Mouse (Mus musculus): ENCODE measurements around the gene Mepe. TPM values are rescaled to one million over a fixed set of nuclear protein-coding genes. Genes with fewer than 3 reads are reported as not detected.
A peak's percentile ranks its signal among the peaks of the same experiment; 100 is the strongest.

The Mepe gene
- total RNA-seq (2015) (not detected in 2 replicates), total RNA-seq (2017) (not detected in 2 replicates)

DNA sequence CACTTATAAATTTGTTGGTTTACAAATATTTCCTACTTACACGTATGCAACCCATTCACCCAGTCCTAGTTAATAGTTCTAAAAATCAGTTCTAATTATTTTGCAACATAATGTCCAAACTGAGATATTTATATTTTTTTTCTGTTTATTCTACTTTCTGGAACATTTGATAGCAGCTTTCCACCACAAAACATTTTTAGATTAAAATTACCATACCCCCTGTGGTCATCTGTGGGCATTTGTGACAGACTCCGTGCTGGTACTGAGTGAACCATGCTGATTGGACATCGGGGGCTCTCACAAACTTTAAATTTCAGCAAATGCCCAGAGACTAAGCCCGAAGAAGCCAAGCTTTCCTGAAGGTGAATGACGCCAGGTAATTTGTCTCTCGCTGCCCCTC is at the start of gene Mepe:
Gene Mepe (plus strand): TSS at position 301 of the 400 bp plus-strand sequence.
- no peak for ATAC-seq (ENCODE audit: poor library complexity, severe bottlenecking)

DNA sequence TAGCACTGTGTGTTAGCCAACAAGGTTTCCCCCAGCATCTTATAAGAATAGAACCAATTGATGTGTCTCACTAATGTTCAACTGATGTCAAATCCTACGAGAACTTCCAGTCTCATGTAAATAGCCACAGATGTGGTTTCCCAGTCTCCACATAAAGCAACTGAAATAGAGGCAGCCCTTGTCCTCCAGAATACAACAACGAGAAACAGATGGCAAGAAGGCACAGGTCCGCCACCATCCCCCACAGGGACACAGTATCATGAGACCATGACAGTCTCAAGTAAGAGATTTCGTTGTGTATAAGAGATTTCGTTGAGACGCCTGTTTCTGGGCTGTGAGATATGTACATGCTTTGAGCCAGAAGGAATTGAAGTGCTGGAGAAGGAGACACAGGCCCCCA is 30.9 kb upstream of the Mepe start:
- no peak for ATAC-seq (ENCODE audit: poor library complexity, severe bottlenecking)

DNA sequence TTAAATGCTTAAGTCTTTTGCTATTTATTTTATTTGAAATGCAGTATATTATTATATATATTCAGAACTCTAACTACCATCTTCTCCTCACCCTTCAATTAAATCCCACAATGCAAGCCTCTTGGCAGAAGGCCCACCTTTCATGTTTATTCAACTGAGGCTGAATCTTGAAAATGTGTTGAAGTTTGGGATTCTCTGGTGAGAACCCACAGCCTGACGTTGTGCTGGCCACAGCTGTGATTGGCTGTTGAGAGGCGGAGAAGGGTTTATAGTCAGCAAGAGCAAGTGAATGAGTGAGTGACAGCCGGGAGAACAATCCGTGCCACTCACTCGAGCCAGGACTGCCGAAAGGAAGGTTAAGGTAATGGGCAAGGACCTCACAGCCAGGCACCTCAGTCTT is 26.1 kb upstream of the Mepe start, which contains the start of gene Ibsp:
Gene Ibsp (plus strand): TSS at position 178 of the 400 bp plus-strand sequence.
- ATAC-seq (ENCODE audit: poor library complexity, severe bottlenecking) = no peak

GRCm38 (mm10) chr5:104314073-104314472 is 11.1 kb upstream of the Mepe start:
- no peak for ATAC-seq (ENCODE audit: poor library complexity, severe bottlenecking)

DNA sequence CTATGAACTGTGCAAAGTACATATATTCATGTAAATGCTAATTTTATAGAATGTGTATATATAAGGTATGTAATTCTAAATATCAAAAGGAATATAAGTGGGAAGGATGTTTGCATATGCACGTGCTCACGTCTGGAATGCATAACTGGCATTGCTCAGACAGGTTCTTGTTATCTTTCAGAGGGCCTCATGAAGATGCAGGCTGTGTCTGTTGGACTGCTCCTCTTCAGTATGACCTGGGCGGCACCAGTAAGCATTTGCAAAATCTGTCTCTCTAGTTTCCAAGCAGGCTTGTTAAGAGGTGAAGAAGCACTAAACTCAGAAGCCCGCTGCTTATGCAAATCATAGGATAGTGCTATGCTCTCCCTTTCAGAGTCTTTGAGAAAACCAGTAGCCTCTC is 1.8 kb downstream of the Mepe start:
- no peak for ATAC-seq (ENCODE audit: poor library complexity, severe bottlenecking)

GRCm38 (mm10) chr5:104327389-104327788 is 2.3 kb downstream of the Mepe start:
- ATAC-seq (ENCODE audit: poor library complexity, severe bottlenecking) = no peak

GRCm38 (mm10) chr5:104327876-104328275 is 2.7 kb downstream of the Mepe start:
- ATAC-seq (ENCODE audit: poor library complexity, severe bottlenecking) = no peak

DNA sequence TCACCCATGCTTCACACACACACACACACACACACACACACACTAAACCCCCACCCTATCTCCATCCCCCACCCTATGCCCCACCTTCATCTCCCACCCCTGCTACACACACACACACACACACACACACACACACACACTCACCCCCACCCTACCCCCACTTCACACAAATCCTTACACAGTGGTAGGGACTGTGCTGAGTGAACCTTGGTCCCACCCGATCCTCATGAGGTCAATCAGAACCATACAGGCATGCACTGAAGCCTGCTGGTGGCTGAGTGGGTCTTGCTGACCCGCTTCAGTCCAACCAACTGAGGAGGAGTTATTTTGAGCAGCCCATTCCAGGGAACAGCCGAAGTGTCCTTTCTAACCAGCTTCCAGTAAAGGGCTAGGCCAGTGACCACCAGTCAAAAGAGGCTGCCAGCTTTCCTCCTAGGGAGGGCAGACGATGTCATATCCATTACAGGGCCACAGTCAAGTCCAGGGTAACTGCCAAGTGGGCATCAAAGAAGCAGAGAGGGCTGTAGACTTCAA is 3.3 kb downstream of the Mepe start:
- no peak for ATAC-seq (ENCODE audit: poor library complexity, severe bottlenecking)

GRCm38 (mm10) chr5:104329381-104329780 is 4.3 kb downstream of the Mepe start:
- ATAC-seq (ENCODE audit: poor library complexity, severe bottlenecking) = no peak

DNA sequence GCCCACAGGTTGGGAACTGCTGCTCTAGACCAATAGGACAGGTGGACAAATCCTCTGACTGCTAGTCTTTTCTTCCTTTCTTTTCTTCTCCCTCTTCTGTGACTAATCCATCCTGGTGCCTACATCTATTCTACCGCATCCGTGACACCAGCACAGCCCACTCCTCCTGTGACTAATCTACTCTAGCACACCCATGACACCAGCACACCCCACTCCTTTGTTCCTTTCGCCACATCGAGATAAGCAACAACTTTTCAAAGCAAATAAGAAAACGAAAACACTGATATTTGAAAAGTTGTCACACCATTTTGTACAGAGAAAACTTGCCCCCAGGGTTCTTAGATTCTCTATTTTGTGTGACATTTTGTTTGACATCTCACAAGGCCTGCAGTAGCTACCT is 5.0 kb downstream of the Mepe start:
- ATAC-seq (ENCODE audit: poor library complexity, severe bottlenecking) = no peak

DNA sequence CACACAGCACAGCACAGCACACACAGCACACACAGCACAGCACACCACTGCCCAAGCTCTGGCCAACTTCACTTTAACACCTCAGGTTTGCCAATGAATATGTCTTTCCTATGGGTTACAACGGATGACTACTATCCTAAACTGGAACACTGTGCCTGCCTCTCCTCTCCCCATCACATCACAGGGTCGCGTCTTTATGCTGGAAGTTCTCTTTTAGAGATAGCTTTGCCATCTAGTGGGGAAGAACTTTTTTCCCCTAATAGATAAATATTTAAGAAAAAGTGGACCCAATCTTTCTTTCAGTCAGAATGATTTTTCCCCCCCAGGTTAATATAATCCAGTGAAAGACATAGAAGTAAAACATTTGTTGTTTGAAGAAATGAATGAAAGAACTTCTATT is 7.2 kb downstream of the Mepe start:
- no peak for ATAC-seq (ENCODE audit: poor library complexity, severe bottlenecking)

DNA sequence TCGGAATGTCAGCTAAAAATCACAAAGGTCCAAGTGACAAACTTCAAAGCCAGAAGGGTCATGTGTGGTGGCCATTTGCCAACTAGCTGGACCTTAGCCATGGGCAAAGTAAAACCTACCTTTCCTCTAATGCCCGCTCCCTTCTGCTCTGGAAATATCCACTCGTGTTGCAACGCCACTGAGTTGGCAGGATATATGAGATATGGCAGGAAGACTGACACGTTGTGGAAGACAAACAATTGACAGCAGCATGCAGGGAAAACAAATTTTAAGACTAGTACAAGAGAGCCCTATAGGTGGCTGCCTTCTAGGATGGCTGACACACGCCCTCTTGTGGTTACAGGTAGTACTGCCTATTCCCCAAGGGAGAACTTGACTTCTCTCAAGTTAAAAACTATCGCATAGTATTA is 8.1 kb downstream of the Mepe start:
- ATAC-seq (ENCODE audit: poor library complexity, severe bottlenecking) = peak; percentile 61

DNA sequence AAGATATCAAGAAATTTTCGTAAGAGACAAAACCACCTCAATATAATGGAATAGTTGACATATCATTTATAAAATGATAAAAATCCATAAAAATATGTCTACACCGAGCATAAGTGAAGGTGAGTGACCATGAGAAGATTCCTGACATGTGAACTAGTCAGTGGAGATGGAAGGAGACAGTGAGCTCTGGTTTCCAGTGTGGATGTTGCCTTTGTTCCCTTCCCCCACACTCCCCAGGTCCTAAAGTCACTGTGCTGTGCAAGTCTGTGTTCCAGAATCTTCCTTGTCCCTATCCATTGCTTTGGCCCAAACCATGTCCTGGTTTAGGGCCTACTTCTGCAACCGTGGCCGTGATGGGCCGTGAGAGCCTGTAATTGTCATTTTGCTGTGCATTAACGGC is 8.5 kb downstream of the Mepe start:
- ATAC-seq (ENCODE audit: poor library complexity, severe bottlenecking) = no peak

- ATAC-seq (ENCODE audit: poor library complexity, severe bottlenecking) = no peak
These were observed 9.4 kb downstream of the Mepe start for GRCm38 (mm10) chr5:104334516-104334915.

DNA sequence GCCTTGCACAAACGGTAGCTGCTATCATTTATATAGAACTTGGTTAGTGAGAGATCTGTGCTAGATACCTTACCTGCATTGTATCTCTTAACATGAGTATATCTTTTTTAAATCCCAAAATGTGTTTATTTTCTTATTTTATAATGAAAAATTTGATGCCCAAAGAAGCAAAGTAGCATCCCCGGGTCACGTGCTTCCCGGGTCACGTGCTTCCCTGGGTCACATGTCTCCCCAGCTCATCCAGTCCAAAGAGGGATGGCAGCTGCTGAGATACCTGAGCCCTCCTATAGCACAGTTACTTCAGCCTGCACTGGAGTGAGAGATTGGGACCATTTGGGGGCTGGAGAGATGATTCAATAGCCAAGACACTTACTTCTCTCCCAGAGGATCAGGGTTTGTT is 10.8 kb downstream of the Mepe start:
- ATAC-seq (ENCODE audit: poor library complexity, severe bottlenecking) = no peak

DNA sequence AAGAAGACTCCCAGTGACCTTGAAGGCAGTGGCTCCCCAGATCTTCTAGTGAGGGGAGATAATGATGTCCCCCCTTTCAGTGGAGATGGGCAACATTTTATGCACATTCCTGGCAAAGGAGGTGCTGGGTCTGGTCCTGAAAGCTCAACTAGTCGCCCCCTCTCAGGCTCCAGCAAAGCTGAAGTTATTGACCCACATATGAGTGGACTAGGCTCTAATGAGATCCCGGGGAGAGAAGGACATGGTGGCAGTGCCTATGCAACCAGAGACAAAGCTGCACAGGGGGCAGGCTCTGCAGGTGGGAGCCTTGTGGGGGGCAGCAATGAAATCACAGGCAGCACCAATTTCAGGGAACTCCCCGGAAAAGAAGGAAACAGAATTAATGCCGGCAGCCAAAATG is 12.4 kb downstream of the Mepe start:
- ATAC-seq (ENCODE audit: poor library complexity, severe bottlenecking) = no peak

GRCm38 (mm10) chr5:104339009-104339408 is 13.9 kb downstream of the Mepe start:
- ATAC-seq (ENCODE audit: poor library complexity, severe bottlenecking) = no peak

DNA sequence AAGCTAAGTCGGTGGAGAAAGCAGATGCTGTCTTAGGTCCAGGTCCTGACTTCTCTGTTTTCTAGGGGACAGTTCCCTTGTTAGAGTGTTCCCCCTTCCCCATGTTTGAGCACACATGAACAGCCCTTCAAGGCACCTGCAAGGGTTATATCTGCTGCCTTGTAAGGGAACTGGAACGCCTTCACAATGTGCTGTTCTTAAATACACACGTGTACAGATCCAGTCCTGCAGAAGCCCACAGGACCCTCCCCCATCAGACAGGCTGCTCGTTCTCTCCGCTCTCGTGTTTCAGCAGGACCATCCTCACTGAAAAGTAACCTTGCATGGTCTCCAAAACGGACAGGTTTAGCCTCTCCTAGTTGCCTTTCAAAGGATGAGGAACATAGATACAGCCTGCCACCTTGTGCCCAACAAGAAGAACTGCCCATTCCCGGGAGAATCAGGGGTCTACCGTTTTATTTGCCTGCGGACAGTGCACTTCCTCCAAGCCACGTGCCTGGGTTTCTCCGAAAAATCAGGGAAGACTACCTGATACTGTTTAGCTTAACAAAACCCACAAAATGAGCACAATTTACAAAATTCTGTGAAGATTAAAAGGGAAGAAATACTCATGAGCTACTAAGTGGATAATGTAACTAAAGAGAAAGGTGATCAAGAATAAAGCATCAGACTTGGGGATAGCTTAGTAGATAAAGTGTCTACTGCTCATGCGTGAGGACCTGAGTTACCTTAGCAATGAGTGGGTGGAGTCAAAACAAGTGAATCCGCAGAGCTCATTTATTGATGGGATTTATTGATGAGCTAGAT is 14.8 kb downstream of the Mepe start:
- peak; percentile 70 for ATAC-seq (ENCODE audit: poor library complexity, severe bottlenecking)

DNA sequence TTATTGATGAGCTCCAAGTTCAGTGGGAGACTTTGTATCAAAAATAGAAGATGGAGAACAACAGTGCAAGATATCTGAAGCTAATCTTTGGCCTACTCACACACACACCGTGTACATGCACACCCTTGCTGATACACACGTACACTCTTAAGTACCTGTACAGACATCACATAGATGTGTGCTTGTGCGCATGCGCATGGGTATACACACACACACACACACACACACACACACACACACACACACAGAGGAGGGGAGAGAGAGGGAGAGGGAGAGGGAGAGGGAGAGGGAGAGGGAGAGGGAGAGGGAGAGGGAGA is 15.3 kb downstream of the Mepe start:
- ATAC-seq (ENCODE audit: poor library complexity, severe bottlenecking) = no peak

GRCm38 (mm10) chr5:104342881-104343280 is 17.8 kb downstream of the Mepe start:
- ATAC-seq (ENCODE audit: poor library complexity, severe bottlenecking) = no peak

DNA sequence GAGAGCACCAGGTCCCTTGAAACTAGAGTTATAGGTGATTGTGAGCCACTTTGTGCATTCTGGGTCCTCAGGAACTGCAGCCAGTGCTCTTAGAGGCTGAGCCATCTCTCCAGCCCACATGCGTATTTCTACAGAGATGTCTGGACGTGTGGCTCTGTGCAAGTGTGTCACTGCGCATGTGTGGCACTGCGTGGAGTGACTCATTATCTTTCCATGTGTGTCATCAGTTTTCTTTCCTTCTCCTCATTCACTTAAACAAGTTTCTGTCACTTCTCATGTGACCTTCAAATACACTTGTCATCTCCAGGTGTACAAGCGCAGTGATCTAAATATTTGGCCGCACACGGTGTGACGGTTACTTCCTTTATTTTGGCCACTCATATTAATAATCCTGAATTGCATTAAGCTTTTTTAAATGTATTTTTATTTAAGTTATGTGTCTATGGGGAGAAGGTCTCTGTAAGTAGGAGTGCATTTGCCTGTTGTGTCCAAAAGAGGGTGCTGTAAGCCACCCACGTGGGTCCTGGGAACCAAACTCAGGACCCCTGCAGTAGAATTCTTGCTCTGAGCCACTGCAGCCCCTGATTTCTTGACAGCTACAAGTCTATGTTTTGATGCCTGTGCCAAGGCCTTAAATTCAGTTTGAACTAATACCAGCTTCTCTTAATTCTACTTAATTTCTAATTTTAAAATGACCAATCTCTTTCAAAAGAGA is 19.6 kb downstream of the Mepe start:
- peak; percentile 47 for ATAC-seq (ENCODE audit: poor library complexity, severe bottlenecking)

- 0 out of 2 replicates have a peak, but pooled peaks have one; percentile 26 for ATAC-seq (ENCODE audit: poor library complexity, severe bottlenecking)
These were observed 20.1 kb downstream of the Mepe start for GRCm38 (mm10) chr5:104345241-104345630.
